Mouse (Mus musculus) layer of hippocampus, adult 18-20 months (tissue): ENCODE measurements at regions not wholly inside any gene's neighbourhood (a gene's known extent, or its start where the extent isn't known, plus 50 kb on each side); places are given as distances from the start of the nearest gene placed in this dataset.

Experiments used
- DNase-seq, 2 experiments: peaks; one replicate each; pipeline ENCODE4 v3.0.0; 2022; ENCODE audit warnings: low spot score in 2 of 2

DNA sequence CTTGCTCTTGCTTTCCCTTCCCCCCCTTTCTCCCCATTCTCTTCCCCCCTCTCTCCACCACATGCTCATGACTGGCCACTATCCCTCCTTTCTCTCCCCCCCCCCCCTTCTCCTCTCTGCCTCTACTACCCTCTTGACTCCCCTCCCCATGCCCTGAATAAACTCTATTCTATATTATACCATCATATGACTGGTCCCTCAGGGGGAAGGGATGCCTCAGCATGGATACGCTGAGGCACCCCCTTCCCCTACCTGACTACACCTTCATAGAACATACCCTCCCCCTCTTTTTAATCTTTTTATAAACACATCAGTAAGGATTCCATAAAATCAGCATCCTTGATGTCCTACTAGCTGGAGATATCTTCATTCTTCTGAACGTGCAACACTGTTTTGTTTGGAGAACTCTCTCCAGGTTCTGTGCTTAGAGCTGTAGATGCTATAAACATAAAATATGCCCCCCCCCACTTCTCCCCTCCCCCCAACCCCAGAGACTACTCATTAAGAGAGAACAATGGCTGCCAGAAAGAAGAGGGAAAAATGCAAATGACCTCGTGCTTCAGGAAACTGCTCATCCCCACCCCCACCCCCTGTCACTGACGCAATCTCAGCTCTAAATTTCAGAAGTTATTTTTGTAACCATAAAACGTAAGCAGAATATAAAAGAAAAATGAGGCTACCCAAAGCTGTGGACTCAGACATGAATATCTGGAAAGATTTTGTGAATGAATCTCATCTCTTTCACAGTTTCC is 102.3 kb downstream of the Pja2 start:
- DNase-seq = no peak

DNA sequence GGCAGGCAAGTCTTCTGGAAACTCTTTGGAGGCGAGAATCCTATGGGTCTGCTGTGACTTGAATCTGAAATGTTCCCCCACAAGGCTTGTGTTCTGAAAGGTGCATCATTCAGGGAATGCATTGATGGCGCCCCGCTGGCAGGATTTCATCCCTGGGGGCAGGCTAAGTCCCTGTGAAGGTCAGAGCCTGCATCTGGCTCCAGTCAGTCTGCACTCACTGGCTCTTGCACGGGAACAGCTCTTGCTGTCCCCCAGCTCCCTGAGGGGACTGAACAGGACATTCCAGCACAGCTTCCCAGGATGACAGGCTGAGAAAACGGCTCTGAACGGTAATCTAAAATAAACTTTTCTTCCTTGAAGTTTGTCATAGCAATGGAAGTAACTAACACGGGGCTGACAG is 117.1 kb downstream of the Pja2 start:
- DNase-seq = no peak

DNA sequence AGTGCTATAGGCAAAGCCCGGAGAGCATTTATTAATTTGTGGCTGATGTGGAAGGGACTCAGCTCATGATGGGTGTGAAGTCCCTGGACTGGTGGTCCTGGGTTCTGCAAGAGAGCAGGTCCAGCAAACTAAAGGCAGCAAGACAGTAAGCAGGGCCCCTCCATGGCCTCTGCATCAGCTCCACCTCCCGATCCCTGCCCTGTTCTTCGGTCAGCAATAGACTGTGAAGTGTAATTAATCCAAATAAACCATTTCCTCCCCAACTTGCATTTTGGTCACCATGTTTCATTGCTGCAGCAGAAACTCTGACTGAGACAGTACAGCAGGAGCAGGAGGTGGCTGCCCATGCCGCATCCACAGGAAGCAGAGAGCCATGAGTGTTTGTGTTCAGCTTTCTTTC is 118.5 kb downstream of the Pja2 start:
- no peak for DNase-seq

DNA sequence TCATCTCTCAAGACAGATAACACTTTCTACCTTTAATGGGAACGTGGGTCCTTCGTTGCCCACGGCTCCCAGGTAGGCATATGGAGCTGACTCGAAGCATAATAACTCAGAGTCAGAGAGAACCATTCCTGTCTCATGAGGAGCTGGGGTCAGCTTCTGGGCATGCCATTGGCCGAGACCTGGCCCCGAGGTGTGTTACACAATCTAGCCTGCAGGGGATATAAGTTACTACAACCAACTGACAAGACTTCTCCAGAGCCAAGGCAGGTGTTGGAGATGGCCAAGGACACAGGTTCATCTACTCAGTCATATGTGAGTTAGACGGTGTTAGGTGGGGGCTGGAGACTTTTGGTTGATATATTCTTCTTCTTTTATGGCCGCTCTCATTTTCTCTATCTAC is 120.4 kb downstream of the Pja2 start:
- DNase-seq = no peak

DNA sequence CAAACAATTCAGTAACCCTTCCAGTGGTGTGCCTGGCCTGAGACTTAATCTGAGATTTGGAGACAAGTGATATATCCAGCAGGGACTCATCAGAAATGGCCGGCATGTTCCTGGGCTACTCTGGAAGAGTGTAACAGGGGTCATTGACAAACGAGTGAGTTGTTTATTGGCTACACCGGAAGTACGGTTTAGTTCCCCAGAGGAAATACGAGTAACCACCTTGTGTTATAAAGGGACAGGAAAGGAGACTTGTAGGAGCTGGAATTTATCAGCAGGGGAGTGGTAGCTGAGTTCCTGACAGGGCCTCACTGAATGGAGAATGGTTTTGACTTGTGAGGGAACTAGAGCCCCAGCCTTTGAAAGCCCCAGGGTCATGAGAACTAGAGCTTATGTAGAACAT is 121.3 kb downstream of the Pja2 start:
- DNase-seq = no peak

DNA sequence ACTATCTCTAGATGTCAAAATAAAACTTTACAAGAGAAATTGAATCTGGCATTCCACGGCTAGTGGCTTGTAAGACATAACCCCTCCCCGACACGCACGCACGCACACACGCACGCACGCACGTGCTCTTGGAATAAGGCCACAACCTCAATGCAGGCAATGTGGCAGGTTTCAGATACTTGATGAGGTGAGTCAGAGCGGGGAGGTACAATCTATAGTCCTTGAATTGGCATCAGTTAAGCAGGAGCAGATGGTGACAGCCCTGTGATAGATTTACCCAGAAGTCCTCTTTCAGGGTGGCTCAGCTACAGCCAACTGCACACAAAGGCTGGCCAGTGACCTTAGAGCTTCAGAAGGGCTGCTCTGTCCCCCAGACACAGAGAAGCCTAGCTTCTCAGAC is 122.1 kb downstream of the Pja2 start:
- no peak for DNase-seq

DNA sequence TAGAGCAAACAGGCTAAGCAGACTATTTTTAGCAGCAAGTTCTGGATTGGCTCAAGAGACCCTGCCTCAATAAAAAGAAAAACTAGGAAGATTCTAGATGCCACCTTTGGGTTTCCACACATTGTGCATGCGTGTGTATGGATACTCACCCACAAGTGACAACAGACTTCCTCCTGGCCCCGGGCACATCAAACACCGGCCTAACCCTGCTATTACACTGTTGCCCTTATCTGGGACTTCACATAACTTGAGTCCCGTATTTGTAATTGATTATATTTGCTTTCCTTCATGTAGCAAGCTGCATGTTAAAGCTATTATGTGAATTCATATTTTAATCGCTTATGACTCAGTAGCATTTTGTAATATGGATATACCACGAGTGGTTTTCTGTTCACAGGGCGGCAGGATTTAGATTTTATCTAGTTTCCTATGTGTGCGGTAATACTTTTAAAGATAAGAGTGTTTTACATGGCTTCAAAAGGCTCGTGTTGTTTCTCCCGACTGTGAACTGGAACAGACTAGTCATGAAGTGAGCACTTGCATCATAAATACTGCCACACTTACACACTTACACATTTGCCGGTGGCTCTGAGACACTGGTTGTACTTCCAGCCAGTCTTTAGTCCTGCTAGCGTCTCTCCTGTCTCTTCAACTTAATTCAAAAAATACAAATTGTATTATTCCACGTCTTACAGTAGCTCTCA is 123.4 kb downstream of the Pja2 start:
- no peak for DNase-seq

DNA sequence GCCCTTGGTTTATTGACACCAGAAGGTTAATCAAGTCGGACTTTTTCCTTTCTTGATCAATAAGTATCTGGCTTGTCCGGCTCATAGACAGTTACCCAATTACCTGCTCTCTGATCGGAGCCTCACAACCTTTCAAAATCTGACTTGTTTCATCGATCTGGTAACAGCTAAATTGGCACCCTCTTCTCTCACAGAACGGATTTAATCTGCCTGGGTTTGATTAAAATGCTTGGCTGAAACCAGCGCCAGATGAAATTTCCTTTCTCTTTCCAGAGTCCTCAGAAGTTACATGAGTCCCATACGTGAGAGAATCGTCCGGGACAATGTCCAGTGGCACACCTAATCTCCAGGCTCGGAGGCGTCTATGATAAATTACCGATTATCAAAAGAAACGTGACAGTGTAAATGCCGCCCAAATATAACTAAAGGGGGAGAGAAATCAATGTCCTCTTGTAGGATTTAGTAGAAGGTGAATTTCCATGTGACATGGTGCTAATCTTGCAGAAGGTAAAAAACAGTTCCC is 125.5 kb downstream of the Pja2 start:
- no peak for DNase-seq

DNA sequence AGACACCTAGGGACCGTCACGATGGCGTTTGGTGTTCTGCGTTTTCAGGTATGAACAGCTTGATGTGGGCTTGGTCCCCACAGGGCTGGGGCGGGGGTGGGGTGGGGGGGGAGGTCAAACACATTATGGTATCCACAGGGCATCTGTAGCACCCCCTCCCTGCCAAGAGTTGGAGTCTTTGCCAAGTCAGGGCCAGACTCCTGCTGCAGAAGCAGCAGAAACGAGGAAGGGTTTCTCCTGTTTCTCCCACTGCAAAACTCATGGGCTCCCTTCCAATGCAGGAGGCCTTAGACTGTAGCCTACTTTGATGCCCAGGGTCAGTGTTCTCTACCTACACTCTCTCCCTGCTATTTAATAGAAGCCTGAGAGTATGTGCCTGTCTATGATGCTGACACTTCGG is 128.1 kb downstream of the Pja2 start:
- no peak for DNase-seq

DNA sequence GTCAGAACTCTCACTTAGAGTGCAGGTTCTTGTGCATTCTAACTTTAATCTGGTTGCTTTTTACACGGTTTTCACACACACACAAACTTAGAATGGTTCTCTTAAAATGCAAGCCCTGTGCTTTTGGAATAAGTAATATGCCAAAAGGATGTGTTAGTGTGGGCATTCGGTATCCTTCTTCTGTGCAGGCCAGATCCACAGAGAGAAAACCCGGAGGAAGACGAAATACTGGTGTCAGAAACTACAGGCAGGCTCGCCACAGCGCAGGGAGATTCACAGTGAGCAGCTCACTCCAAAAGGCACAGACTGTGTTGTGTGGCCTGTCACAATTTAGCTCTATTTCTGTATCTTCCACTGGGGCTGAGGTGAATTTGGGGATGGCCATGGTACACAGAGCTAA is 129.5 kb downstream of the Pja2 start:
- DNase-seq = no peak

DNA sequence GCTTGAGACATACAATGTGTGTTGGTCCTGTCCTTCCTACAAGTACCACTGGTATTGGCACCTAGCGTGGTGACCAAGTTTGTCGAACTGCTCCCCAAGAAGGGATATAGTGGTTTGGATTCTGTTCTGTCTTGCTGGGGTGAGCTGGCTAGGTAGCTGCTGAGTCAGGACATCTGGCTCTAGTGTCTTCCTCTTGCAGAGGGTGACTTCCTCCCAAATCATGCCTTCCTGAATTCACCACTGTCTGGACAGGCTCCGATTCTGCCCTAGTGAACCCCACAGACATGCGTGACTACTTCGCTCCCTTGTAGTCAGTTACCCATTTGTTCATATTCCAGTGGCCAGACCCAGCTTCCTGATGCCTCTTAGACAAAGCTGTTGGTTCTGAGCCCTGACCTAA is 130.1 kb downstream of the Pja2 start:
- DNase-seq = no peak

DNA sequence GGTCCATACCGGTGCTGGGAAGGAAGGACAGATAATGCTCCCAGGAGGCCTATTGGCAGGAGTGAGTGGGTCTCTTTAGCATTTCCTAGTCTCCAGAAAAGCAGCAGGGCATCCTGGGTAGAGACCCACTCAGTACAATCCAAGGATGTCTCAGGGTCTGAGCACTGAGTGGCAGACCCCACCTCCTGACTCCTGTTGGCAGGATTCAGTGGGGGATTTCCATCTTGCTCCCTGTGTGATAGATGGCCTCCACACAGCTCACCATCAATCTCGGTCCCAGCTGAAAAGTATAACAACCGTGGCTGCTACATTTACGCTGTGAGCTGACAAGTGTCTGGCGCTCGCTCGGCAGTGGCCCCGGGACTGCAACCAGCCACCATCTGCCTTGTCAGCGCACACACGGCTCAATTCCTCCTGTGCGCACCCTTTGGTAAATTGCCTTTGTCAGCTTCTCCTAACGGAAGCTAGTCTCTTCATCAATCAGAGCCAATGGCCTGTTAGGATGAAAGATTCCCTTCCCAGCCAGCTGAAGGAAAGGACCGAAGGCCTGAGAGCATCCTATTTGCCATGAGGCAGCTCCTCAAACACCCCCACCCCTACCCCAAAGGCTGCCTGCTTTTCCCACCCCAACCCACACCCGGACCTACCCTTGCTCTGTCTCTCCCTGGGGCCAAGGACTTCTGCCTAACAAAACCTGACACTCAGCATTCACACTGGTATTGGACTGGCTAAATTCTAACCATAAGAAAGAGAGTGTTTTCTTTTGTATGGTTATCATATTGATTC is 131.4 kb downstream of the Pja2 start:
- peak in 1 of 2 experiments; percentile 8 for DNase-seq

DNA sequence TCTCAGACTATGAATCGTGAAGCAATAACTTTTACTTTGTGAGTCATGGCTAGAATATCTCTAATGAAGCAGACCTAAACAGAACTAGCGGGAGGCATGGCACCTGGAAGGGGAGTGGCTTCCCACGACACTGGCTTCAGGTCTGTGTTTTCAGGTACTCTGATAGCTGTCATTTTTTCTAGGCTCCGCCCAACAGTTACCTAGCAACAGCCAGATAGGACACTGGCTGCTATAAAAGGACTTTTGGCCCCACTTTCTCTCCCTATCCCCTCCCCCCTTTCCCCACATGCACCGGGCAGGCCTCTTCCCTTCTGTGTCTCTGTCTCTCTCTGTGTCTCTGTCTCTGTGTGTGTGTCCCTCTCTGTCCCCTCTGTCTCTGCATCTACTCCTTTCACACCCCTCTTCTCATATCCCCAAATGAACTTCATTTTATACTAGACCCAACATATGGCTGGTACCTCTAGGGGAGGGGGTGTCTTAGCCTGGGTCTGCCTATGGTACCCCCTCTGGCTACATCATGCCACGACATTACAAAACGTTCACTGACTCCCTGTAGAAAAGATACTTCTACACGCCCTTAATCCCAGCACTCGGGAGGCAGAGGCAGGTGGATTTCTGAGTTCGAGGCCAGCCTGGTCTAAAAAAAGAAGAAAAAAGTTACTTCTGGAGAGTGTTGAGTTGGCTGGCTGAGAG is 132.3 kb downstream of the Pja2 start:
- DNase-seq = no peak

DNA sequence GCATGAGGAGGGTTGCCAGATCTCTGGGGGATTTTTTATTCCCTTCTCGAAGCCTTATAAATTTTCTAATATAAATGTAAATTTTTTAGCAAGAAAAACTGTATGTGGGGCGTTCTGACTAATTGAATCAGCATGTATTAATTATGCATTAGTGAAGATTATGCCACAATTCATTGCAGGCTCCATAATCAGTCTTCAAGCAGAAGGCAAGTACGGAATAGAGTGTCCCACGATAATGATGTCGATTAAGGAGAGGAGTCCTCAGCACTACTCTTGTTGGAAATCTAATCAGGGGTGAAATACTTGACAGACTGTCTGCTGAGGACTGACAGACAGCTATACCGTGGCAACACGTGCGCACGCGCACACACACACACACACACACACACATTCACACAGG is 135.3 kb downstream of the Pja2 start:
- no peak for DNase-seq

DNA sequence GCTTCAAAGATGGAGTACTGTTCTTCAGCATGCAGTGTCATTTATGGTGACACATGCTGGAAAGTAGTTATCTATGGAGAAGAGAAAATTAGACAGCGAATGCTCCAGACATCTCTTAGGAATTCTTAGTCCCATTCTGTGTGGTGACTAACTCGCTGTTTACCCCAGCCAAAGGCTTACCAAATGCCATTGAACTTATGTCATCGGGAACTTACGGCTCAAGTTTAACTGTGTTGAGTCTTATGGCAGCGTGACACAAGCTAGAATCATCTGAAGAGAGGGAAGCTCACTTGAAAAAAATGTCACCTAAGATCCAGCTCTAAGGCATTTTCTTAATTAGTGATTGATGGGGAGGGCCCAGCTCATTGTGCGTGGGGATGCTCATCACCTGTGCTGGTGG is 138.7 kb downstream of the Pja2 start:
- DNase-seq = no peak
